Mouse (Mus musculus) embryonic facial prominence, embryonic 15.5 days (tissue): ENCODE data around the gene Unkl. TPM values are rescaled to one million over a fixed set of nuclear protein-coding genes. Genes with fewer than 3 reads are reported as not detected.

ENCODE experiments used
- ATAC-seq: fragments of 200-750 bp; cut with Nextera tagmentation; 2 replicates; pipeline ENCODE4 v1.8.0; 2017; ENCODE audit warnings: low read depth, moderate TSS enrichment; ENCODE audit not compliant: insufficient number of reproducible peaks, low FRiP score, low TSS enrichment
- H3K27ac ChIP-seq: fragments of 300-500 bp; sonication (generic); replicated peaks from 2 replicates; pipeline ENCODE4 v1.5.1; 2015; ENCODE audit warnings: mild to moderate bottlenecking, inconsistent platforms
- H3K27me3 ChIP-seq: fragments of 300-500 bp; sonication (generic); 2 replicates; pipeline ENCODE4 v1.6.1; 2015; ENCODE audit warnings: inconsistent platforms
- H3K36me3 ChIP-seq: fragments of 300-500 bp; sonication (generic); 2 replicates; pipeline ENCODE4 v1.6.1; 2015; ENCODE audit warnings: mild to moderate bottlenecking, inconsistent platforms
- H3K4me1 ChIP-seq: fragments of 300-500 bp; sonication (generic); 2 replicates; pipeline ENCODE4 v1.6.1; 2015; ENCODE audit warnings: inconsistent platforms
- H3K4me2 ChIP-seq: fragments of 300-500 bp; sonication (generic); replicated peaks from 2 replicates; pipeline ENCODE4 v1.6.1; 2015; ENCODE audit warnings: mild to moderate bottlenecking, inconsistent platforms
- H3K4me3 ChIP-seq: fragments of 300-500 bp; sonication (generic); replicated peaks from 2 replicates; pipeline ENCODE4 v1.5.1; 2015; ENCODE audit warnings: mild to moderate bottlenecking, inconsistent platforms
- H3K9ac ChIP-seq: fragments of 300-500 bp; sonication (generic); 2 replicates; pipeline ENCODE4 v1.6.1; 2015; ENCODE audit warnings: inconsistent platforms
- H3K9me3 ChIP-seq: fragments of 300-500 bp; sonication (generic); replicated peaks from 2 replicates; pipeline ENCODE4 v1.6.1; 2016; ENCODE audit warnings: inconsistent platforms
- WGBS: fragments of 180-500 bp; shearing (Covaris S2); methylation state at CpG from one replicate; pipeline ENCODE4 v1.1.7; 2015; 5-methylcytosine and 5-hydroxymethylcytosine counted together
- microRNA-seq: library from miRNA; unstranded; fragments of <30 nt; microRNA quantifications from one replicate; pipeline ENCODE4, GENCODE M21; 2016; ENCODE audit warnings: borderline number of aligned reads
- polyA plus RNA-seq: library from polyadenylated mRNA; unstranded; fragments of >200 nt; fragmentation: Nextera tagmentation; extraction: Ambion mirVana; gene quantifications from 2 replicates; pipeline ENCODE4 v1.2.1, GENCODE M21; 2015

The Unkl gene
- polyA plus RNA-seq, 1 experiment from 2014 or later = 10.2 TPM

DNA sequence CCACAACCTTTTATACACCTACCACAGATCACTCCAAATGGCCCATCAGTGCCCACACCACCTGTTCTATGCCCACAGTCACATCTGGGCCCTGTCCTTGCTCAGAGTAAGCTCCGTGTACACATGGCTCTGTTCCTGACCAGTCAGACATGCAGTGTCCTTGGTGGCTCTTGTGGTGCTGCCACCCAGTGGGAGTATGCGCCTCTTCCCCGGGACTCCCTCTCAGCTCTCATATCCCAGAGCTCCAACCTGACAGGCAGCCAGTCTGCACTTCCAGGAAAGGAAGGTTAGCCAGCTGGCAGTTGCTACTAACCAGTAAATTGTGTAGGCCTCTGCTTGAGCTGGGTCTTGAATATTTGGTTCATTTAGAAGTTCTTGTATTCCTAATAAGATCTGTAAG lies 76.3 kb downstream of the Unkl start:
- no peaks in the 10 kb centered on the region for H3K27me3 ChIP-seq
- no peak for ATAC-seq
- no peak overlapping the region for H3K9ac ChIP-seq
- H3K36me3 ChIP-seq = peaks cover 81% of the 10 kb centered on the region
- H3K4me2 ChIP-seq = no peak overlapping the region
- H3K9me3 ChIP-seq = no peaks in the 10 kb centered on the region
- H3K27ac ChIP-seq = no peak overlapping the region
- H3K4me1 ChIP-seq = no peaks in the 10 kb centered on the region
- no peak overlapping the region for H3K4me3 ChIP-seq
- WGBS = 80% methylated on average over 3 of the region's 3 CpGs

- Histone ChIP-seq H3K4me3 (peak overlapping the region; percentile 98; the same call in 1 of the 2 replicates), H3K27ac (no peak overlapping the region)
- 71% methylated on average over 2 of the region's 2 CpGs for WGBS
Measured at GRCm38 (mm10) chr17:25270795-25271335, 82.7 kb downstream of the Unkl start.

DNA sequence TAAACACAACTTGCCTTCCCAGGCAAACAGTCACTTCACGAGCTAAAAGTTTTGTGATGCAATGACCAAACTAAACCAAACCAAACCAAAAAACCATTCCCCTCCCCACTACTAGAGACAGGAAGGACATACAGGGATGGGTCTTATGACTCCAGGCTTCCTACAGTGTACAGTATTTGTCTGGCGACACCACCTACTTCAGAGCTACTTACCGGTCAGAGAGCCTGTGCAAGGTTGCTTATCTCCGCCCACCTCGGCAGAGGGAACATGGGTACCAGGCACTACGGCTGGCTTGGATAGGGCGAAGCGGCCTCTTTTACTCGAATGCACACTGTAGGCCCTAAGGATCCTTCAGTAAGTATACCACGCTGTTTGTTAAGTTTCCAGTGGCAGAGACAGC lies 84.1 kb downstream of the Unkl start:
- ATAC-seq = no peak
- no peaks in the 10 kb centered on the region for H3K27me3 ChIP-seq
- peak overlapping the region; percentile 98 for H3K4me3 ChIP-seq
- peaks cover 31% of the 10 kb centered on the region for H3K4me1 ChIP-seq
- peak overlapping the region; percentile 85 for H3K4me2 ChIP-seq
- peak overlapping the region; percentile 100 for H3K9ac ChIP-seq
- 0% methylated on average over 10 of the region's 10 CpGs for WGBS
- peaks cover 24% of the 10 kb centered on the region for H3K36me3 ChIP-seq
- peak overlapping the region; percentile 99 for H3K27ac ChIP-seq
- no peaks in the 10 kb centered on the region for H3K9me3 ChIP-seq

More at GRCm38 (mm10) chr17:25270795-25271335, 82.7 kb downstream of the Unkl start:
- no peak for ATAC-seq
- peaks cover 31% of the 10 kb centered on the region for H3K4me1 ChIP-seq
- H3K27me3 ChIP-seq = no peaks in the 10 kb centered on the region
- H3K9ac ChIP-seq = no peak overlapping the region
- no peaks in the 10 kb centered on the region for H3K9me3 ChIP-seq
- peaks cover 39% of the 10 kb centered on the region for H3K36me3 ChIP-seq
- peak overlapping the region; percentile 85; the same call in 1 of the 2 replicates for H3K4me2 ChIP-seq

DNA sequence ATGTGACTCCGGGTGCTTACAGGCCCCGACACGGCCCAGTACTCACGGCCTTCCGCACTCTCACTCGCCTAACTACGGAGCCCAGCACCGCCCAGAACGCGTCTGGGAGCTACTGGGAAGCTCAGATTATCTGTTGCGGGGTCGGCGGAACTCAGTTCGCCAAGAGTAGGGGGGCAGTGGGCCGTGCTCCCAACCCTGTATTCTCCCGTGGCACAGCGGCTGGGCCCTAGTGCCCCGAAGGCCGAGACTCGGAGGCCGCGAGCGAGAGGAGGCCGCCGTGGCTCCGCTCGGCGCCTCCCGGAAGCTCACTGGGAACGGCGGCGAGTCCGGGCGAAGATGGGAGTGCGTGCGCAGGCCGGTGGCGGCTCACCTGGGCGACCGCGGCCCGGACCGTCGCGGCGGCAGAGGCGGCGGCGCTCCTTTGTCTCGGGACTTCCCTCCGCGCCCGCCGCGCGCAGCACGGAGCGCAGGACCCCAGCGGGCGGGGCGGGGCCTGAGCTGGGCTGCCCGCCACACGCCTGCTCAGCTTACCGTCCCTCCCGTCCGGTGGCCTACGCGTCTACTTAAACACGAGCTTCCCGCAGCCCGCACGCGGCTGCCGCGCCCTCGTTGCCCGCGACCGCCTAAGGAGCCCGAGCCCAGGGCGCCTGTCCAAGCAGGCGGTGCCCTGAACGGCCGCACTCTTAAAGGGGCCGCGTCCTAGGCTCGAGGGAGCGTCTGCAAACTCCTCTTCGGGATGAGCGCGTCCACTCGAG lies 84.9 kb downstream of the Unkl start:
- under 1% methylated on average over 87 of the region's 92 CpGs for WGBS
- Histone ChIP-seq H3K9ac (peak overlapping the region; percentile 100), H3K27ac (peak overlapping the region; percentile 99), H3K36me3 (peaks cover 16% of the 10 kb centered on the region), H3K4me1 (peaks cover 31% of the 10 kb centered on the region), H3K27me3 (no peaks in the 10 kb centered on the region), H3K4me3 (peak overlapping the region; percentile 98), H3K4me2 (peak overlapping the region; percentile 85), H3K9me3 (no peaks in the 10 kb centered on the region)
- peak; percentile 93 for ATAC-seq

- peak overlapping the region; percentile 85 for H3K4me2 ChIP-seq
- under 1% methylated on average over 45 of the region's 45 CpGs for WGBS
- no peaks in the 10 kb centered on the region for H3K9me3 ChIP-seq
- H3K4me3 ChIP-seq = peak overlapping the region; percentile 98
- H3K27ac ChIP-seq = peak overlapping the region; percentile 99
- peaks cover 31% of the 10 kb centered on the region for H3K4me1 ChIP-seq
- peak overlapping the region; percentile 100 for H3K9ac ChIP-seq
- H3K27me3 ChIP-seq = no peaks in the 10 kb centered on the region
- H3K36me3 ChIP-seq = peaks cover 8% of the 10 kb centered on the region
- peak; percentile 91 for ATAC-seq
Measured at GRCm38 (mm10) chr17:25273706-25274501, 85.7 kb downstream of the Unkl start.

- WGBS = 77% methylated on average over 9 of the region's 9 CpGs
- Histone ChIP-seq H3K9ac (peak within 1 kb of the TSS; percentile 100), H3K4me3 (peak within 1 kb of the TSS; percentile 98), H3K36me3 (no peaks in the 10 kb centered on the region), H3K27ac (peak within 1 kb of the TSS; percentile 99), H3K27me3 (no peaks in the 10 kb centered on the region), H3K9me3 (no peaks in the 10 kb centered on the region), H3K4me2 (peak within 1 kb of the TSS; percentile 85), H3K4me1 (peaks cover 31% of the 10 kb centered on the region)
- ATAC-seq = no peak
Measured at GRCm38 (mm10) chr17:25274571-25275346, 86.6 kb downstream of the Unkl start, which contains the start of gene Ube2i. Gene Ube2i, minus strand, starts transcription at chr17:25274622.

GRCm38 (mm10) chr17:25275833-25276232 lies 87.6 kb downstream of the Unkl start:
- no peaks in the 10 kb centered on the region for H3K36me3 ChIP-seq
- no peak overlapping the region for H3K4me2 ChIP-seq
- H3K9me3 ChIP-seq = no peaks in the 10 kb centered on the region
- ATAC-seq = no peak
- no peak overlapping the region for H3K4me3 ChIP-seq
- 96% methylated on average over 3 of the region's 3 CpGs for WGBS
- H3K9ac ChIP-seq = no peak overlapping the region
- H3K4me1 ChIP-seq = peaks cover 21% of the 10 kb centered on the region
- H3K27ac ChIP-seq = no peak overlapping the region
- no peaks in the 10 kb centered on the region for H3K27me3 ChIP-seq

GRCm38 (mm10) chr17:25282133-25282532 lies 93.9 kb downstream of the Unkl start:
- H3K27ac ChIP-seq = no peak overlapping the region
- no peak overlapping the region for H3K4me3 ChIP-seq
- WGBS = 35% methylated on average over 11 of the region's 11 CpGs
- no peak overlapping the region for H3K9ac ChIP-seq
- no peaks in the 10 kb centered on the region for H3K36me3 ChIP-seq
- ATAC-seq = no peak
- no peaks in the 10 kb centered on the region for H3K9me3 ChIP-seq
- H3K4me2 ChIP-seq = no peak overlapping the region
- no peaks in the 10 kb centered on the region for H3K27me3 ChIP-seq
- no peaks in the 10 kb centered on the region for H3K4me1 ChIP-seq

Small RNA genes within 50 kb of the gene (microRNA-seq; reads per million reads assigned to microRNA genes)
- gene Mir3547 = 0.86 reads per million

Other genes starting within 250 kb of the Unkl start
- 148 and 166 TPM in 2 replicates for gene Jpt2, start 227.7 kb upstream of the Unkl start, polyA plus RNA-seq
- gene Cramp1l, start 172.6 kb upstream of the Unkl start, polyA plus RNA-seq = 7.2 and 7.8 TPM in 2 replicates
- 19.4 and 19.8 TPM in 2 replicates for gene Ift140, start 172.3 kb upstream of the Unkl start, polyA plus RNA-seq
- gene Tmem204, start 104.8 kb upstream of the Unkl start, polyA plus RNA-seq = 29.8 and 32.5 TPM in 2 replicates
- 42.3 and 49.2 TPM in 2 replicates for gene Telo2, start 72.4 kb upstream of the Unkl start, polyA plus RNA-seq
- 2.2 and 2.8 TPM in 2 replicates for gene Ptx4, start 67.6 kb upstream of the Unkl start, polyA plus RNA-seq
- 27.3 and 27.4 TPM in 2 replicates for gene Clcn7, start 55.0 kb upstream of the Unkl start, polyA plus RNA-seq
- gene Ccdc154, start 25.9 kb upstream of the Unkl start, polyA plus RNA-seq = 0.16 and 0.24 TPM in 2 replicates
- gene Gm38655, start 12.9 kb upstream of the Unkl start, polyA plus RNA-seq = 1.5 and 2.0 TPM in 2 replicates
- 31.5 and 31.6 TPM in 2 replicates for gene BC003965, start 3.8 kb upstream of the Unkl start, polyA plus RNA-seq
- 40.8 and 42.7 TPM in 2 replicates for gene Gnptg, start 51.7 kb downstream of the Unkl start, polyA plus RNA-seq
- gene Tsr3, start 51.8 kb downstream of the Unkl start, polyA plus RNA-seq = 50.8 and 53.2 TPM in 2 replicates
- gene Baiap3, start 68.0 kb downstream of the Unkl start, polyA plus RNA-seq = 1.3 and 1.6 TPM in 2 replicates
- gene Ube2i, start 86.2 kb downstream of the Unkl start, polyA plus RNA-seq = 513 and 543 TPM in 2 replicates
- gene Prss34, start 110.0 kb downstream of the Unkl start, polyA plus RNA-seq = 6.9 and 7.0 TPM in 2 replicates
- gene Prss28, start 120.2 kb downstream of the Unkl start, polyA plus RNA-seq = not detected in 2 replicates
- not detected in 2 replicates for gene Prss29, start 130.3 kb downstream of the Unkl start, polyA plus RNA-seq
- gene Tpsab1, start 157.2 kb downstream of the Unkl start, polyA plus RNA-seq = 4.1 and 6.2 TPM in 2 replicates
- 167 and 237 TPM in 2 replicates for gene Tpsb2, start 177.9 kb downstream of the Unkl start, polyA plus RNA-seq
- 10.3 and 10.9 TPM in 2 replicates for gene Tpsg1, start 180.9 kb downstream of the Unkl start, polyA plus RNA-seq
- gene Cacna1h, start 245.4 kb downstream of the Unkl start, polyA plus RNA-seq = 4.3 and 5.7 TPM in 2 replicates